Mouse (Mus musculus): Measurements from ENCODE around the gene Ttc7b.

DNA sequence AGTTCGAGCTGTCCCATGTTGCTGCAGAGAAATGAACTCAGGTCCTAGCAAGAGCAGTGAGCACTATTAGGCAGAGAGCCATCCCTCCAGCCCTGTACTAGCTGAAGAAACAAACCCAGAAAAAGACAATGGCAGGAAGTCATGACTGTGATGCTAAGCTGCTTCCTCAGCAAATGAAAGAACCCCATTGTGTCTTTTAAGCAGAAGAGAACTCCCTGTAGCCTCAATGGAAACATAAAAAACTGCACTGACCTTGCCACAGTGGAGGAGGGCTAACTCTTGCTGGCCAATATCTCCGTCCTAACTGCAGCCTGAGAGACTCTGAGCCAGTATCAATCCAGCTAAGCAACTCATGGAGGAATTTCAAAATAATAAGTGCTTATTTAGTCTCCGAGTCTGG lies 13.4 kb upstream of the Ttc7b start:
- TF ChIP-seq POLR2A (IDR thresholded peaks at IDR 0.05; ENCODE audit: low read depth, low read length) (no peak), CTCF (IDR thresholded peaks at IDR 0.05; ENCODE audit: borderline replicate concordance, insufficient read depth, low read length) (no peak)

All from embryonic fibroblast, embryonic 13.5 days (primary cell).